ENCODE assay signal across 13 mouse cellular contexts in genomic region chr16:3976712-3977111, GRCm38 (mm10). TPM values are rescaled to one million over a fixed set of nuclear protein-coding genes. Genes with fewer than 3 reads are reported as not detected.
DNase-seq lines count a peak whose midpoint lies in the region; ATAC-seq and TF ChIP-seq lines count a peak whose summit lies in the region.
"Had no signal": no experiment of that assay in that cellular context is flagged by ENCODE, and none has a peak within 500 bp of the region (broad histone marks: within the 10 kb centered on the region; RNA-seq: fewer than 3 reads in every experiment).

No protein-coding gene starts in this region.

- 0 out of 2 replicates have a peak, but pooled peaks have one; percentile 18 for ATAC-seq in forebrain, embryonic 14.5 days
- ATAC-seq in forebrain, embryonic 16.5 days, result no peak
- ATAC-seq in hindbrain, embryonic 16.5 days, result peak; percentile 18; the same call in 1 of the 2 replicates
- no peak for ATAC-seq in hindbrain, embryonic 11.5 days (ENCODE audit: low FRiP score)
- ATAC-seq in liver, embryonic 16.5 days (ENCODE audit: low read depth), result peak; percentile 22
- ATAC-seq in liver, postnatal 0 days, result no peak
- peak; percentile 12 for ATAC-seq in Patski

- H3K36me3 ChIP-seq in forebrain, embryonic 14.5 days (ENCODE audit: control insufficient read depth, insufficient read depth, low read length), result peaks cover 44% of the 10 kb centered on the region
- peaks cover 24% of the 10 kb centered on the region for H3K36me3 ChIP-seq in forebrain, embryonic 16.5 days (ENCODE audit: control insufficient read depth, insufficient read depth)
- H3K36me3 ChIP-seq in hindbrain, embryonic 16.5 days (ENCODE audit: control insufficient read depth, insufficient read depth, low read length), result peaks cover 32% of the 10 kb centered on the region
- H3K36me3 ChIP-seq in hindbrain, embryonic 11.5 days (ENCODE audit: control insufficient read depth, insufficient read depth, low read length), result peaks cover 7% of the 10 kb centered on the region; the same call in 1 of the 2 replicates
- peaks cover 20% of the 10 kb centered on the region for H3K36me3 ChIP-seq in liver, embryonic 16.5 days (ENCODE audit: control insufficient read depth, insufficient read depth)
- H3K36me3 ChIP-seq in liver, postnatal 0 days (replicated peaks; ENCODE audit: insufficient read depth, low read length), result peaks cover 26% of the 10 kb centered on the region

- no peak overlapping the region for H3K27ac ChIP-seq in forebrain, embryonic 14.5 days (ENCODE audit: low read depth, low read length)
- H3K27ac ChIP-seq in forebrain, embryonic 16.5 days (ENCODE audit: low read length), result no peak overlapping the region
- no peak overlapping the region for H3K27ac ChIP-seq in hindbrain, embryonic 16.5 days (ENCODE audit: low read depth, low read length)
- no peak overlapping the region for H3K27ac ChIP-seq in hindbrain, embryonic 11.5 days (ENCODE audit: low read depth, low read length)
- no peak overlapping the region for H3K27ac ChIP-seq in liver, embryonic 16.5 days (ENCODE audit: low read length)
- no peak overlapping the region for H3K27ac ChIP-seq in liver, postnatal 0 days (ENCODE audit: low read depth)
- H3K27ac ChIP-seq: layer of hippocampus, adult 2 months; liver, embryonic 14.5 days; neural tube, embryonic 13.5 days had no signal

- CTCF ChIA-PET in Patski (lab: Charles Lee), result interaction anchor here (1.0 to 1.2 kb wide), 2 partner anchors 9 to 17 kb away, joined by 3 to 4 read pairs; no protein-coding TSS in a partner anchor

- POLR2A ChIA-PET in Patski (lab: Charles Lee), result no interaction called here

- DNase-seq in forebrain, embryonic 14.5 days (ENCODE audit: low spot score), result no peak
- no peak for DNase-seq in hindbrain, embryonic 11.5 days (ENCODE audit: low spot score)
- DNase-seq in liver, postnatal 0 days, result no peak
- no peak for DNase-seq in Patski (ENCODE audit: low read depth, low spot score)
- DNase-seq in urinary bladder, adult 2 months (ENCODE audit: low spot score), result no peak
- DNase-seq: cerebellum, adult 9-11 months had no signal

- no peaks in the 10 kb centered on the region for H3K27me3 ChIP-seq in forebrain, embryonic 14.5 days (replicated peaks; ENCODE audit: control insufficient read depth, insufficient read depth, low read length)
- no peaks in the 10 kb centered on the region for H3K27me3 ChIP-seq in forebrain, embryonic 16.5 days (replicated peaks; ENCODE audit: control insufficient read depth, insufficient read depth, low read length)
- no peaks in the 10 kb centered on the region for H3K27me3 ChIP-seq in hindbrain, embryonic 16.5 days (replicated peaks; ENCODE audit: control insufficient read depth, insufficient read depth, low read length)
- H3K27me3 ChIP-seq in hindbrain, embryonic 11.5 days (ENCODE audit: control insufficient read depth, insufficient read depth, low read length), result no peaks in the 10 kb centered on the region
- no peaks in the 10 kb centered on the region for H3K27me3 ChIP-seq in liver, embryonic 16.5 days (ENCODE audit: control insufficient read depth, insufficient read depth, low read depth, low read length)
- no peaks in the 10 kb centered on the region for H3K27me3 ChIP-seq in liver, postnatal 0 days (ENCODE audit: insufficient read depth, low read length)
- no peaks in the 10 kb centered on the region for H3K27me3 ChIP-seq in Patski
- H3K27me3 ChIP-seq: neural tube, embryonic 13.5 days had no signal

- no peak overlapping the region for H3K4me3 ChIP-seq in forebrain, embryonic 14.5 days (ENCODE audit: low read depth, low read length)
- no peak overlapping the region for H3K4me3 ChIP-seq in forebrain, embryonic 16.5 days (replicated peaks; ENCODE audit: low read length)
- H3K4me3 ChIP-seq in hindbrain, embryonic 16.5 days (ENCODE audit: low read length), result no peak overlapping the region
- H3K4me3 ChIP-seq in hindbrain, embryonic 11.5 days (ENCODE audit: low read depth, low read length), result no peak overlapping the region
- H3K4me3 ChIP-seq in liver, embryonic 16.5 days (ENCODE audit: low read depth, low read length), result no peak overlapping the region
- no peak overlapping the region for H3K4me3 ChIP-seq in liver, postnatal 0 days (ENCODE audit: low read depth, low read length)
- H3K4me3 ChIP-seq: layer of hippocampus, adult 2 months; neural tube, embryonic 13.5 days had no signal

- in situ Hi-C loops in Patski (cut with MboI; ENCODE audit: low pct_unique_long_range_greater_than_20kb), result no loop called here

- H3K4me1 ChIP-seq in forebrain, embryonic 14.5 days (ENCODE audit: control insufficient read depth, insufficient read depth, low read length), result no peaks in the 10 kb centered on the region
- no peaks in the 10 kb centered on the region for H3K4me1 ChIP-seq in forebrain, embryonic 16.5 days (replicated peaks; ENCODE audit: control insufficient read depth, insufficient read depth, low read length)
- H3K4me1 ChIP-seq in hindbrain, embryonic 16.5 days (ENCODE audit: control insufficient read depth, insufficient read depth, low read depth, low read length), result no peaks in the 10 kb centered on the region; the same call in 1 of the 2 replicates
- H3K4me1 ChIP-seq in hindbrain, embryonic 11.5 days (replicated peaks; ENCODE audit: control insufficient read depth, insufficient read depth, low read length), result no peaks in the 10 kb centered on the region
- H3K4me1 ChIP-seq in liver, embryonic 16.5 days (ENCODE audit: control insufficient read depth, low read depth, low read length), result peaks cover 5% of the 10 kb centered on the region; the same call in 1 of the 2 replicates
- H3K4me1 ChIP-seq in liver, postnatal 0 days (ENCODE audit: insufficient read depth), result peaks cover 3% of the 10 kb centered on the region; the same call in 1 of the 2 replicates
- H3K4me1 ChIP-seq: neural tube, embryonic 13.5 days had no signal

- TF ChIP-seq EP300 in liver, postnatal 0 days (IDR thresholded peaks at IDR 0.05; ENCODE audit: low read depth), result no peak

- H3K9ac ChIP-seq in forebrain, embryonic 14.5 days (ENCODE audit: low read length), result no peak overlapping the region
- H3K9ac ChIP-seq in forebrain, embryonic 16.5 days (replicated peaks; ENCODE audit: low read depth, low read length), result no peak overlapping the region
- no peak overlapping the region for H3K9ac ChIP-seq in hindbrain, embryonic 16.5 days (ENCODE audit: low read depth, low read length)
- no peak overlapping the region for H3K9ac ChIP-seq in hindbrain, embryonic 11.5 days (ENCODE audit: low read depth, low read length)
- H3K9ac ChIP-seq in liver, embryonic 16.5 days (ENCODE audit: low read depth, low read length), result no peak overlapping the region
- no peak overlapping the region for H3K9ac ChIP-seq in liver, postnatal 0 days (replicated peaks)
- H3K9ac ChIP-seq: liver, embryonic 14.5 days; neural tube, embryonic 13.5 days had no signal

- TF ChIP-seq CTCF in liver, postnatal 0 days (IDR thresholded peaks at IDR 0.05; ENCODE audit: low read depth), result no peak
- TF ChIP-seq CTCF in Patski (IDR thresholded peaks at IDR 0.05), result no peak

- no peak overlapping the region for H3K4me2 ChIP-seq in forebrain, embryonic 14.5 days (ENCODE audit: low read length)
- no peak overlapping the region for H3K4me2 ChIP-seq in forebrain, embryonic 16.5 days (ENCODE audit: low read length)
- H3K4me2 ChIP-seq in hindbrain, embryonic 16.5 days (ENCODE audit: low read length), result no peak overlapping the region
- no peak overlapping the region for H3K4me2 ChIP-seq in hindbrain, embryonic 11.5 days (replicated peaks; ENCODE audit: low read depth, low read length)
- H3K4me2 ChIP-seq in liver, embryonic 16.5 days (ENCODE audit: low read depth, low read length), result no peak overlapping the region
- no peak overlapping the region for H3K4me2 ChIP-seq in liver, postnatal 0 days (ENCODE audit: low read depth, low read length)
- H3K4me2 ChIP-seq: midbrain, embryonic 11.5 days; neural tube, embryonic 13.5 days had no signal

- H3K9me3 ChIP-seq in forebrain, embryonic 14.5 days (replicated peaks; ENCODE audit: control insufficient read depth, low read length), result no peaks in the 10 kb centered on the region
- no peaks in the 10 kb centered on the region for H3K9me3 ChIP-seq in forebrain, embryonic 16.5 days (ENCODE audit: control insufficient read depth, low read length)
- no peaks in the 10 kb centered on the region for H3K9me3 ChIP-seq in hindbrain, embryonic 16.5 days (ENCODE audit: control insufficient read depth, low read length)
- H3K9me3 ChIP-seq in hindbrain, embryonic 11.5 days (ENCODE audit: control insufficient read depth, low read length), result no peaks in the 10 kb centered on the region
- no peaks in the 10 kb centered on the region for H3K9me3 ChIP-seq in liver, embryonic 16.5 days (replicated peaks; ENCODE audit: control insufficient read depth, low read length)
- H3K9me3 ChIP-seq in liver, postnatal 0 days (ENCODE audit: low read length), result no peaks in the 10 kb centered on the region
- H3K9me3 ChIP-seq: neural tube, embryonic 13.5 days had no signal

- WGBS in forebrain, embryonic 14.5 days, result 65% methylated on average over 3 of the region's 3 CpGs
- WGBS in forebrain, embryonic 16.5 days, result 63% methylated on average over 3 of the region's 3 CpGs
- WGBS in hindbrain, embryonic 16.5 days, result 49% methylated on average over 3 of the region's 3 CpGs
- WGBS in hindbrain, embryonic 11.5 days, result 48% methylated on average over 3 of the region's 3 CpGs
- WGBS in liver, embryonic 16.5 days (ENCODE audit: insufficient replicate concordance), result 17% methylated on average over 3 of the region's 3 CpGs
- WGBS in liver, postnatal 0 days (ENCODE audit: insufficient replicate concordance), result 29% methylated on average over 3 of the region's 3 CpGs

RNA-seq across cellular contexts. Expression of gene Nlrc3, which starts 0.3 kb away (rescaled TPM):
- polyA plus RNA-seq in forebrain, embryonic 14.5 days (2014; fragmentation: Nextera tagmentation; extraction: Ambion mirVana), result 0.60 and 0.73 TPM in 2 replicates
- 0.88 and 1.2 TPM in 2 replicates for polyA plus RNA-seq in forebrain, embryonic 16.5 days (2015; fragmentation: Nextera tagmentation; extraction: Ambion mirVana)
- polyA plus RNA-seq in hindbrain, embryonic 16.5 days (2015; fragmentation: Nextera tagmentation; extraction: Ambion mirVana), result 0.70 and 1.1 TPM in 2 replicates
- polyA plus RNA-seq in hindbrain, embryonic 11.5 days (2014; fragmentation: Nextera tagmentation; extraction: Ambion mirVana), result 0.99 and 1.0 TPM in 2 replicates
- 0.37 TPM in 2 replicates for polyA plus RNA-seq in liver, embryonic 16.5 days (2015; fragmentation: Nextera tagmentation; extraction: Ambion mirVana)
- polyA plus RNA-seq in liver, postnatal 0 days (2015; fragmentation: Nextera tagmentation; extraction: Ambion mirVana), result 0.29 and 0.31 TPM in 2 replicates
- 0.95 TPM for polyA plus RNA-seq in Patski (2021)
- polyA plus RNA-seq in urinary bladder, adult 2 months (2012; rRNA removed), result 1.3 and 1.4 TPM in 2 replicates

RNA-seq across cellular contexts. Expression of gene Slx4, which starts 26.9 kb away (rescaled TPM):
- 19.9 and 35.2 TPM in 2 replicates for polyA plus RNA-seq in forebrain, embryonic 14.5 days (2014; fragmentation: Nextera tagmentation; extraction: Ambion mirVana)
- 28.1 and 29.2 TPM in 2 replicates for polyA plus RNA-seq in forebrain, embryonic 16.5 days (2015; fragmentation: Nextera tagmentation; extraction: Ambion mirVana)
- polyA plus RNA-seq in hindbrain, embryonic 16.5 days (2015; fragmentation: Nextera tagmentation; extraction: Ambion mirVana), result 23.2 and 31.7 TPM in 2 replicates
- 22.0 and 28.2 TPM in 2 replicates for polyA plus RNA-seq in hindbrain, embryonic 11.5 days (2014; fragmentation: Nextera tagmentation; extraction: Ambion mirVana)
- polyA plus RNA-seq in liver, embryonic 16.5 days (2015; fragmentation: Nextera tagmentation; extraction: Ambion mirVana), result 7.9 and 8.3 TPM in 2 replicates
- polyA plus RNA-seq in liver, postnatal 0 days (2015; fragmentation: Nextera tagmentation; extraction: Ambion mirVana), result 2.5 and 2.9 TPM in 2 replicates
- 26.4 TPM for polyA plus RNA-seq in Patski (2021)
- 17.5 and 18.2 TPM in 2 replicates for polyA plus RNA-seq in urinary bladder, adult 2 months (2012; rRNA removed)

Comparison
In these comparisons a context has a peak if more than half of its experiments do, and no peak if none do; other contexts are left out.
1. ATAC-seq: peak in forebrain, embryonic 14.5 days (single experiment), hindbrain, embryonic 16.5 days (single experiment), liver, embryonic 16.5 days (single experiment) and Patski (single experiment); none in forebrain, embryonic 16.5 days (single experiment), hindbrain, embryonic 11.5 days (single experiment) and liver, postnatal 0 days (single experiment).